Mouse (Mus musculus) spleen, postnatal 4 days (tissue): ENCODE measurements around the gene Clnk.

ENCODE experiments used
- DNase-seq, 2 experiments: peaks; one replicate each; pipeline ENCODE4 v3.0.0; 2022; ENCODE audit warnings: low spot score in 2 of 2

The Clnk gene

DNA sequence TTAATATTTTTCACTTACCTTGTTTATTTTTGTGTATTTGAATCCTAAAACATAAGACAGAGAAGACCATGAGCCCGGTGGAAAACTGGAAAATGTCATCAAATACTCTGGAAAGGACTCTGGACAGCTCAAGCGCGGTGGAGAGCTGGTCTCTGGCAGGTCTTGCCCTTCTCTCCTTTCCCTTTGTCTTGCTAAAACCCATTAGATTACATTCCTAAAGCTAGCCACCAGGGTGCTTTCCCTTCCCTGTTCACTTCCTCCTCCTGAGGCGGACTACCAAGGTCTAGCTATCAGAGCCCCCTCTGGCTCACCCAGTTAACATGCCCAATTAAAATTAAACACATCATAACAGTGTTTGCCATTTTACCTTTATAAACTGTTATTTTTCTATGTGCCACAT lies 123.9 kb downstream of the Clnk start:
- DNase-seq: no peak

GRCm38 (mm10) chr5:38708940-38709581 lies 167.6 kb downstream of the Clnk start:
- no peak for DNase-seq

DNA sequence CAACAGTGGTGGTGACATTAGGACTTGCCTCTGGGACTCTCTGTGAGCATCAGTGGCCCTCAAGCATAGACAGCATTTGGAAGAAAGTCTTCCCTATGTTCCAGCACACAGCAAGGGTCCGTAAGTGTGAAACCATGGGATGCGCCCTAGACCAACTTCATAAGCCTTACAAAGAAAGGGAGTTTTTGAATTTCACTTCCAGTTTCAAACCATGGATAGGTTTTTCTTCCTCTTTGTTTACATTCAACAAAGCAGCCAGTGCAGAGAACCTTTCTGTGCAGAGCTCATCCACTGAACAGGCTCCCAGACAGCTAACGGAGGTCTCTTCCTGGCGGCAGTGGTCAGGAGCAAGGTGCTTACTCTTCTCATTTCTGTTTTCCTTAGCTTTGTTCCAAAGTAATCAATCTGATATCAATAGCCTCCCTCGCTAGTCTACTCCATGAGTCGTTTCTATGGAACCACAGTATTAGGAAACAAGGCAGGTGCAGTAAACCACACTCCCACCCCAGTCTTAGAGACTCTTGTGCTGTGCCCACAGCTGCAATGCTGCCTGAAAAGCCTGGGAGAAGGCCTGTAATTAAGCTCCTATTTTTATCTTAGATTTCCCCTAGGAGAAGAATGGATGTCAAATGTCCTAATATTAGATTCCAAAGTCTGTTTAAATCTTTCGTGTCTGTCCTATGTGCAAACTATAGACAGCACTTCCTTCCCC lies 169.1 kb downstream of the Clnk start:
- DNase-seq: no peak

DNA sequence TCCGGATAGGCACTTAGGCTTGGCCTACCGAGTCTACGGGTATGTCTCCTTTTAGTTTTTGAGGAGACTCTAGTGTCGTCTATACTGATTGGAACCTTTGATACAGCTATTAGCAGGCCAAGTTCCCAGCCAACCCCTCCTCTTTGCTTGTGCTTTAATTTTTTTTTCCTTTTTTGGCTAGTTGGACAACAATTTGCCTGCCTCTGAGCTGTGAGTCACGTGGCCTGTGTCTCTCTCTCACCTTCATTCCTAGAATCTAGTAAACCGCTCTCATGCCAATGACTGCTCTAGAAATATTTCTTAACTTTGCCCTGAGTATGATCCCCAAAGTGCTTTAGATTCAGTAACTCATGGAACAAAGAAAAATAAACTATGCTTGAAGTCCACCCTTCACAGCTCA lies 173.7 kb downstream of the Clnk start:
- DNase-seq: no peak

GRCm38 (mm10) chr5:38702091-38702490 lies 174.5 kb downstream of the Clnk start:
- no peak for DNase-seq

- DNase-seq: no peak
Observed at GRCm38 (mm10) chr5:38698466-38698865, 178.1 kb downstream of the Clnk start.

- DNase-seq: no peak
Observed at GRCm38 (mm10) chr5:38698046-38698445, 178.6 kb downstream of the Clnk start.

GRCm38 (mm10) chr5:38696616-38697375 lies 179.8 kb downstream of the Clnk start:
- no peak for DNase-seq

DNA sequence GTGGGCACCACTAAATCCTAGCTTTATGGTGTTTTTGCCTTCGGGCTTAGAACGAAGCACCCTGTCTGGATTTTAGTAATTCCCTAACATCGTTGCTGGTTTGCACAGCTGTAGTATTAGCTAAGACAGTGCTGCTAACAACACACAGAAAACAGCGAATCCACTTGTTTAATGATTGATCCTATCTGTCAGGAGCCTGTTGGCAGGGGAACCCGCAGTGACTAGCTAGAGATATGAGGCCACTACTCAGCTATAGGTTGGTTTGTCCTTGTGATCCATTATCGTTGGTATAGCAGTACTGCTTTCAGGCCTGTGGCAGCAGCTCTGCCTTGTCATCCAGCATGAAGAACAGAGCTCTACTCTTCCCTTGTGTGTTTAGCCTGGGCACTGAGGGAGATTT lies 183.8 kb downstream of the Clnk start:
- DNase-seq: no peak

DNA sequence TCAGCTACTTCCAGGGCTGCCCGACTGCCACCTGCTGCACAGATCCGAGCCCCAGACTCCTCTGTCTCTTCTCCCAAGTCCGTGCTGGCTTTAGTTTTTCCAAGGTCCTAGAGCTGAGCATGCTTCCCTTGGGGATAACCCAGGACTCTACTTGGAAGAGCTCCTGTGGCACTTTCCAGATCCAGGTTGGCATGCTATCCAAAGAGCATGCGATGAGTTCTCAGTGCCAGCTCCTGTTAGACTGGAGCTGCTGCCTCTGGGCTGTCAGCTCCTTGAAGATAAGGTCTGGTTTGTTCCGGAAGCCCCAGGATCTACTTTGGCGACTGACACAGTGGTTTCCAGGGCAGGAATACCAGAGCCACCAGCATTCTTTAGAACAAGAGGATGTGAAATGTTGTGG lies 187.4 kb downstream of the Clnk start:
- DNase-seq: no peak

DNA sequence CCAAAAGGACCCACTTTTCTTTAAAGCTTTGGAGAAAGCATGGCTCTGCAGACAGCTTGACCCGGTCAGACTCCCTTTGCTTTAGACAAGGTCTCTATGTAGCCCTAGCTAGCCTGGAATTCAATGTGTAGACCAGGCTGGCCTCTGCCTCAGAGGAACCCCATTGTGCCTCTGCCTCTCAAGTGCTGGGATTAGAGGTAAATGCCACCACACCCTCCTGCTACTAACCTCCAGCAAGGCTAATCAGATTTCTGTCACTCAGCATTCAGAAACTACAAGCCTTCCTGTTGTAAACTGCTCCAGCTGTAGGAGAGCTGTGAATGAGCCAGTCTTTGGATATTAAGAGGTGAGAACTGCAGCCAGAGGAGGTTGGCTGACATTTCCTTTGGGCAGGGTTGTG lies 188.9 kb downstream of the Clnk start:
- no peak for DNase-seq

DNA sequence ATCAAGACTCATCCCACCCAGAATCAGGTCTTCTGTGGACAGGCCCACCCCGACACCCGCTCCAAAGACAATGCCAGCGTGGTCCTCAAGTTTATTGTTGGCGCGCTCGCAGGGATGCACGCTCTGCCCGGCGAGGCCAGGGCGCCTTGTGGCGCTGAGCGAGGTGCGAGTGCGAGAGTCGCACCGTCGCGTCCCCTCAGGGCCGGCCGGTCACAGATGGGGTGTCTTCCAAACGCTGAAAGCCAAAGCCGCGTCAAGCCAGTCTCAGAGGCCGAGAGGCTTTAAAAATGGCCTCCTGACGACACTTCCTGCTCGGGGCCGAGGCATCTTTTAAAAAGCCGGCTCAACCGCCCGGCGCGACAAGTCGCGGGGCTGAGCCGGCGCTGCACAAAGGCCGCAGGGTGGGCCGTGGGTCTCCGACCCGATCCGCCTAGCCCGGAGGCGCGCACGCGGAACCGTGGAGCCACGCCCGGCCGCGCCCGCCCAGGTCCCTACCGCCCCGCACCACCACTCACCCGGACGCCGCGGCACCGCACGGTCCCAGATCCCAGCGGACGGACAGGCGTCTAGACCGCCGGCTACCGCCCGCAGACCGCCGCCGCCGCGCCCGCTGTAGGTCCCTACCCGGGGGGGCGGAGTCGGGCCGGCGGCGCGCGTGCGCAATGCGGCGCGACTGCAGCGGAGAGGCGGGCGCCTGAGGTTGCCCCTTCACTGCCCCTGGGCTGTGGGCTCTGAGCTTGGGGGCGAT lies 192.3 kb downstream of the Clnk start, which contains the start of gene Zfp518b:
Gene Zfp518b (minus strand): TSS at position 663 of the 748 bp plus-strand sequence.
- DNase-seq: peak; percentile 61 to 83

GRCm38 (mm10) chr5:38658836-38659235 lies 217.8 kb downstream of the Clnk start:
- no peak for DNase-seq
